In the genomic region with DNA sequence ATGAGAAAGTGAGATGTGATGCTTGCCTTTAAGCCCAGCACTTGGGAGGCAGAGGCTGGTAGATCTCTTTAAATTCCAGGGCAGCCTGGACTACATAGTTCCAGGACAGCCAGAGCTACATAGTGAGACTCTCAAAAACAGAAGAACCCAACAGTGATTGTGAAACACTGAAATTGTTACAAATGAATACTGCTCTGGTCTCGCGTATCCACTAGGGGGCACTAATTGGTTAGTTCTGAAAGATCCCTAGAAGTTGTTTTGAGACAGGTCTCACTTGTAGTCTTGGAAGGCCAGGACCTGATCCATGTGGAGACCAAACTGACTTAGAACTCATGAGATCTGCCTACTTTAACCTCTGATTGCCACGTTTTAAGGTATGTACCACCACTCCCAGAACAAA, we compare ENCODE assay signal across 8 mouse cellular contexts. TPM values are rescaled to one million over a fixed set of nuclear protein-coding genes. Genes with fewer than 3 reads are reported as not detected.
DNase-seq lines count a peak whose midpoint lies in the region; ATAC-seq and TF ChIP-seq lines count a peak whose summit lies in the region.

No protein-coding gene starts in this region.

- TF ChIP-seq CTCF in heart, adult 2 months (IDR thresholded peaks at IDR 0.05) = peak; percentile 92

- no peak overlapping the region for H3K27ac ChIP-seq in heart, adult 2 months
- H3K27ac ChIP-seq in heart, embryonic 11.5 days (ENCODE audit: low read depth, low read length) = no peak overlapping the region
- no peak overlapping the region for H3K27ac ChIP-seq in intestine, embryonic 14.5 days (ENCODE audit: low read depth)

- H3K4me1 ChIP-seq in heart, adult 2 months (ENCODE audit: control insufficient read depth, insufficient read depth, low read length) = peaks cover 1% of the 10 kb centered on the region
- peaks cover 22% of the 10 kb centered on the region for H3K4me1 ChIP-seq in heart, embryonic 11.5 days (ENCODE audit: control insufficient read depth, insufficient read depth, low read length)
- H3K4me1 ChIP-seq in intestine, embryonic 14.5 days (replicated peaks; ENCODE audit: control insufficient read depth, insufficient read depth, low read length) = peaks cover 6% of the 10 kb centered on the region

- H3K9ac ChIP-seq in heart, adult 2 months (ENCODE audit: low read depth, low read length) = no peak overlapping the region; the same call in 1 of the 2 replicates
- H3K9ac ChIP-seq in heart, embryonic 11.5 days (ENCODE audit: low read depth, low read length) = no peak overlapping the region
- H3K9ac ChIP-seq in intestine, embryonic 14.5 days (ENCODE audit: low read length) = no peak overlapping the region

- ATAC-seq in heart, embryonic 11.5 days (replicated peaks; ENCODE audit: insufficient number of reproducible peaks, low FRiP score, low TSS enrichment) = no peak; the same call in 1 of the 2 replicates
- ATAC-seq in intestine, embryonic 14.5 days (replicated peaks; ENCODE audit: low FRiP score, low TSS enrichment, low read depth) = peak; percentile 66
- peak; percentile 70 for ATAC-seq in megakaryocyte-erythroid progenitor cell, adult 5-6 weeks (replicated peaks; ENCODE audit: low FRiP score, low TSS enrichment, poor library complexity, severe bottlenecking)

- H3K27me3 ChIP-seq in heart, adult 2 months (ENCODE audit: control insufficient read depth, insufficient read depth, low read length) = no peaks in the 10 kb centered on the region
- no peaks in the 10 kb centered on the region for H3K27me3 ChIP-seq in heart, embryonic 11.5 days (ENCODE audit: control insufficient read depth, insufficient read depth, low read length)
- H3K27me3 ChIP-seq in intestine, embryonic 14.5 days (replicated peaks; ENCODE audit: control insufficient read depth, insufficient read depth, low read length) = no peaks in the 10 kb centered on the region

- peaks cover 7% of the 10 kb centered on the region for H3K36me3 ChIP-seq in heart, adult 2 months (ENCODE audit: control insufficient read depth, insufficient read depth, low read length)
- peaks cover 18% of the 10 kb centered on the region for H3K36me3 ChIP-seq in heart, embryonic 11.5 days (ENCODE audit: control insufficient read depth, insufficient read depth, low read length)
- peaks cover 46% of the 10 kb centered on the region for H3K36me3 ChIP-seq in intestine, embryonic 14.5 days (ENCODE audit: control insufficient read depth, insufficient read depth, low read length)

- TF ChIP-seq EP300 in heart, adult 2 months (IDR thresholded peaks at IDR 0.05; ENCODE audit: insufficient read depth, low read depth, low read length) = no peak

- intact Hi-C loops in heart, adult 2 months (cut with DNase I) = loop anchor here (1.0 to 2.0 kb wide), 3 partner anchors 16 to 114 kb away; partner anchors contain the start of gene Ngdn
- intact Hi-C loops in left cerebral cortex, postnatal 10 days (cut with DNase I) = loop anchor here (2.0 kb wide), 2 partner anchors 36 to 114 kb away; partner anchors contain the start of genes Cmtm5 and Ngdn

- peak in 1 of 2 experiments; percentile 56 for DNase-seq in heart, adult 2 months
- DNase-seq in cerebellum, postnatal 10 days = peak; percentile 83 to 90
- DNase-seq in forelimb bud, embryonic 11.5 days (ENCODE audit: low read depth, low spot score) = peak; percentile 85
- peak; percentile 76 for DNase-seq in intestine, embryonic 14.5 days (ENCODE audit: low spot score)
- peak; percentile 69 to 84 for DNase-seq in left cerebral cortex, postnatal 10 days (ENCODE audit: extremely low spot score in 1 of 2, low spot score in 2 of 2)
- peak; percentile 73 for DNase-seq in skeletal muscle tissue, adult 2 months (ENCODE audit: low read depth, low spot score)

- no peak overlapping the region for H3K4me3 ChIP-seq in heart, adult 2 months
- H3K4me3 ChIP-seq in heart, embryonic 11.5 days (ENCODE audit: low read depth, low read length) = no peak overlapping the region
- no peak overlapping the region for H3K4me3 ChIP-seq in intestine, embryonic 14.5 days (ENCODE audit: low read depth, low read length)

- WGBS in heart, adult 2 months = 1% methylated on average over 3 of the region's 3 CpGs
- WGBS in heart, embryonic 11.5 days (ENCODE audit: insufficient replicate concordance) = 0% methylated on average over 3 of the region's 3 CpGs
- WGBS in intestine, embryonic 14.5 days = 0% methylated on average over 3 of the region's 3 CpGs

- TF ChIP-seq POLR2A in heart, adult 2 months (IDR thresholded peaks at IDR 0.05; ENCODE audit: insufficient read depth, low read depth, low read length) = 0 out of 2 replicates have a peak, but pooled peaks have one; percentile 29

- no peaks in the 10 kb centered on the region for H3K79me2 ChIP-seq in heart, adult 2 months (replicated peaks; ENCODE audit: control insufficient read depth, insufficient read depth, low read length)

- no peak overlapping the region for H3K4me2 ChIP-seq in heart, embryonic 11.5 days
- no peak overlapping the region for H3K4me2 ChIP-seq in intestine, embryonic 14.5 days (ENCODE audit: low read length)

- no peaks in the 10 kb centered on the region for H3K9me3 ChIP-seq in heart, embryonic 11.5 days (replicated peaks; ENCODE audit: control insufficient read depth, low read length)
- no peaks in the 10 kb centered on the region for H3K9me3 ChIP-seq in intestine, embryonic 14.5 days (ENCODE audit: control insufficient read depth, low read length)

RNA-seq across cellular contexts. Expression of gene Pabpn1, which starts 8.1 kb away (rescaled TPM):
- total RNA-seq in heart, adult 2 months (2021) = 10 to 100 TPM; 51.4 to 52.2 TPM
- 66.2 and 91.7 TPM in 2 replicates for polyA plus RNA-seq in heart, adult 2 months (2012; rRNA removed)
- 89.5 and 99.0 TPM in 2 replicates for polyA plus RNA-seq in heart, embryonic 11.5 days (2014; fragmentation: Nextera tagmentation; extraction: Ambion mirVana)
- polyA plus RNA-seq in intestine, embryonic 14.5 days (2014; fragmentation: Nextera tagmentation; extraction: Ambion mirVana) = 134 and 148 TPM in 2 replicates
- total RNA-seq in left cerebral cortex, postnatal 10 days (2021) = 100 to 1,000 TPM; 272 to 278 TPM
- 240 and 264 TPM in 2 replicates for total RNA-seq in megakaryocyte-erythroid progenitor cell, adult 5-6 weeks (2014; fragmentation: Nextera tagmentation)
- total RNA-seq in megakaryocyte-erythroid progenitor cell, adult 5-6 weeks (2017) = 332 and 476 TPM in 2 replicates

RNA-seq across cellular contexts. Expression of gene Slc22a17, which starts 12.5 kb away (rescaled TPM):
- total RNA-seq in heart, adult 2 months (2021) = 1 to 10 TPM; 1.7 to 2.3 TPM
- polyA plus RNA-seq in heart, adult 2 months (2012; rRNA removed) = 13.0 and 13.8 TPM in 2 replicates
- polyA plus RNA-seq in heart, embryonic 11.5 days (2014; fragmentation: Nextera tagmentation; extraction: Ambion mirVana) = 26.0 and 28.7 TPM in 2 replicates
- polyA plus RNA-seq in intestine, embryonic 14.5 days (2014; fragmentation: Nextera tagmentation; extraction: Ambion mirVana) = 32.4 and 34.2 TPM in 2 replicates
- 100 to 1,000 TPM; 562 to 600 TPM for total RNA-seq in left cerebral cortex, postnatal 10 days (2021)
- total RNA-seq in megakaryocyte-erythroid progenitor cell, adult 5-6 weeks (2014; fragmentation: Nextera tagmentation) = 2.2 TPM in 1 of 2 replicates, not detected in the other
- total RNA-seq in megakaryocyte-erythroid progenitor cell, adult 5-6 weeks (2017) = 4.9 TPM in 1 of 2 replicates, not detected in the other

RNA-seq across cellular contexts. Expression of gene Gm20521, which starts 17.1 kb away (rescaled TPM):
- 1 to 10 TPM; 3.2 to 6.1 TPM for total RNA-seq in heart, adult 2 months (2021)
- polyA plus RNA-seq in heart, adult 2 months (2012; rRNA removed) = not detected in 2 replicates
- 0.31 TPM in 1 of 2 replicates, not detected in the other for polyA plus RNA-seq in heart, embryonic 11.5 days (2014; fragmentation: Nextera tagmentation; extraction: Ambion mirVana)
- 0.28 TPM in 1 of 2 replicates, not detected in the other for polyA plus RNA-seq in intestine, embryonic 14.5 days (2014; fragmentation: Nextera tagmentation; extraction: Ambion mirVana)
- 1 to 10 TPM in 1 of 2 experiments, not detected in 1; 1.9 TPM for total RNA-seq in left cerebral cortex, postnatal 10 days (2021)
- 1.4 TPM in 1 of 2 replicates, not detected in the other for total RNA-seq in megakaryocyte-erythroid progenitor cell, adult 5-6 weeks (2014; fragmentation: Nextera tagmentation)
- total RNA-seq in megakaryocyte-erythroid progenitor cell, adult 5-6 weeks (2017) = not detected in 2 replicates

RNA-seq across cellular contexts. Expression of gene Bcl2l2, which starts 17.2 kb away (rescaled TPM):
- total RNA-seq in heart, adult 2 months (2021) = 10 to 100 TPM; 42.4 to 45.0 TPM
- polyA plus RNA-seq in heart, adult 2 months (2012; rRNA removed) = 29.2 and 44.4 TPM in 2 replicates
- polyA plus RNA-seq in heart, embryonic 11.5 days (2014; fragmentation: Nextera tagmentation; extraction: Ambion mirVana) = 3.3 TPM in 2 replicates
- polyA plus RNA-seq in intestine, embryonic 14.5 days (2014; fragmentation: Nextera tagmentation; extraction: Ambion mirVana) = 5.1 and 5.2 TPM in 2 replicates
- 10 to 100 TPM; 83.0 to 84.4 TPM for total RNA-seq in left cerebral cortex, postnatal 10 days (2021)
- total RNA-seq in megakaryocyte-erythroid progenitor cell, adult 5-6 weeks (2014; fragmentation: Nextera tagmentation) = 7.3 and 9.4 TPM in 2 replicates
- total RNA-seq in megakaryocyte-erythroid progenitor cell, adult 5-6 weeks (2017) = 3.3 and 7.5 TPM in 2 replicates

RNA-seq across cellular contexts. Expression of gene Ppp1r3e, which starts 23.0 kb away (rescaled TPM):
- 1 to 10 TPM; 2.8 to 3.4 TPM for total RNA-seq in heart, adult 2 months (2021)
- 4.8 and 4.9 TPM in 2 replicates for polyA plus RNA-seq in heart, adult 2 months (2012; rRNA removed)
- polyA plus RNA-seq in heart, embryonic 11.5 days (2014; fragmentation: Nextera tagmentation; extraction: Ambion mirVana) = 0.94 and 1.8 TPM in 2 replicates
- 2.9 and 4.1 TPM in 2 replicates for polyA plus RNA-seq in intestine, embryonic 14.5 days (2014; fragmentation: Nextera tagmentation; extraction: Ambion mirVana)
- total RNA-seq in left cerebral cortex, postnatal 10 days (2021) = 10 to 100 TPM; 26.9 to 28.4 TPM
- 15.9 and 16.7 TPM in 2 replicates for total RNA-seq in megakaryocyte-erythroid progenitor cell, adult 5-6 weeks (2014; fragmentation: Nextera tagmentation)
- 1.6 and 2.5 TPM in 2 replicates for total RNA-seq in megakaryocyte-erythroid progenitor cell, adult 5-6 weeks (2017)

Comparison
In these comparisons a context has a peak if more than half of its experiments do, and no peak if none do; other contexts are left out.
1. RNA of gene Pabpn1, which starts 8.1 kb away (total RNA-seq): 240 to 476 TPM in megakaryocyte-erythroid progenitor cell, adult 5-6 weeks and 272 to 278 TPM in left cerebral cortex, postnatal 10 days; 51.4 to 52.2 TPM in heart, adult 2 months; every median in the first group is over 4 times any median in the second.
2. RNA of gene Slc22a17, which starts 12.5 kb away (total RNA-seq): 562 to 600 TPM in left cerebral cortex, postnatal 10 days; 1.7 to 2.3 TPM in heart, adult 2 months and 2.2 to 4.9 TPM in megakaryocyte-erythroid progenitor cell, adult 5-6 weeks; every median in the first group is over 10 times any median in the second.